Mouse (Mus musculus) megakaryocyte, embryonic 14.5 days (primary cell): ENCODE results near the gene Gramd4. TPM values are rescaled to one million over a fixed set of nuclear protein-coding genes. Genes with fewer than 3 reads are reported as not detected.

Source experiments
- H3K27me3 ChIP-seq: replicated peaks from 2 replicates; pipeline ENCODE3; 2012; ENCODE audit warnings: inconsistent platforms
- H3K36me3 ChIP-seq: replicated peaks from 2 replicates; pipeline ENCODE3; 2012; ENCODE audit warnings: low read length, inconsistent platforms, mixed read lengths
- H3K4me1 ChIP-seq: 2 replicates; pipeline ENCODE4 v1.6.1; 2012; ENCODE audit warnings: inconsistent platforms
- H3K4me3 ChIP-seq: replicated peaks from 2 replicates; pipeline ENCODE3; 2012; ENCODE audit warnings: moderate library complexity, mild to moderate bottlenecking, inconsistent platforms
- H3K9me3 ChIP-seq: 2 replicates; pipeline ENCODE4 v1.6.1; 2012; ENCODE audit warnings: inconsistent platforms
- FLI1 ChIP-seq: IDR thresholded peaks from 2 replicates; pipeline ENCODE4 v1.6.1; 2012; ENCODE audit warnings: low read length, inconsistent platforms, mixed read lengths
- GATA1 ChIP-seq: IDR thresholded peaks from 3 replicates; pipeline ENCODE4 v1.6.1; 2012; ENCODE audit warnings: mixed read lengths, low read length, inconsistent platforms, borderline replicate concordance
- polyA plus RNA-seq: library from polyadenylated mRNA; stranded (reverse); fragments of >175 nt; gene quantifications from 2 replicates; pipeline ENCODE4 v1.2.3, GENCODE M21; 2012; ENCODE audit warnings: low replicate concordance; ENCODE audit not compliant: insufficient read depth

The Gramd4 gene
- polyA plus RNA-seq, 1 experiment: 5.0 TPM

- Histone ChIP-seq H3K4me1 (peaks cover 36% of the 10 kb centered on the region), H3K9me3 (no peaks in the 10 kb centered on the region), H3K27me3 (peaks cover 2% of the 10 kb centered on the region), H3K36me3 (peaks cover 43% of the 10 kb centered on the region), H3K4me3 (no peak overlapping the region)
- no peak for TF ChIP-seq GATA1
- TF ChIP-seq FLI1: no peak
Observed at GRCm38 (mm10) chr15:86109245-86109644, 51.8 kb downstream of the Gramd4 start.

- H3K4me3 ChIP-seq: no peak overlapping the region
- peaks cover 2% of the 10 kb centered on the region for H3K27me3 ChIP-seq
- peaks cover 41% of the 10 kb centered on the region for H3K4me1 ChIP-seq
- peaks cover 38% of the 10 kb centered on the region for H3K36me3 ChIP-seq
- H3K9me3 ChIP-seq: no peaks in the 10 kb centered on the region
- no peak for TF ChIP-seq FLI1
- no peak for TF ChIP-seq GATA1
Observed at GRCm38 (mm10) chr15:86109650-86110211, 52.2 kb downstream of the Gramd4 start.

- H3K27me3 ChIP-seq: peaks cover 2% of the 10 kb centered on the region
- TF ChIP-seq FLI1: no peak
- TF ChIP-seq GATA1: no peak
- peaks cover 41% of the 10 kb centered on the region for H3K4me1 ChIP-seq
- H3K4me3 ChIP-seq: no peak overlapping the region
- peaks cover 34% of the 10 kb centered on the region for H3K36me3 ChIP-seq
- no peaks in the 10 kb centered on the region for H3K9me3 ChIP-seq
Observed at GRCm38 (mm10) chr15:86110361-86111103, 53.0 kb downstream of the Gramd4 start.

GRCm38 (mm10) chr15:86112707-86113341, 55.3 kb downstream of the Gramd4 start:
- Histone ChIP-seq H3K36me3 (peaks cover 23% of the 10 kb centered on the region), H3K9me3 (no peaks in the 10 kb centered on the region), H3K4me1 (peaks cover 48% of the 10 kb centered on the region), H3K4me3 (peak overlapping the region; percentile 76), H3K27me3 (peaks cover 9% of the 10 kb centered on the region)
- TF ChIP-seq FLI1 (no peak), GATA1 (no peak)

GRCm38 (mm10) chr15:86113342-86113710, 55.8 kb downstream of the Gramd4 start:
- no peaks in the 10 kb centered on the region for H3K9me3 ChIP-seq
- peaks cover 13% of the 10 kb centered on the region for H3K27me3 ChIP-seq
- H3K36me3 ChIP-seq: peaks cover 21% of the 10 kb centered on the region
- H3K4me3 ChIP-seq: peak overlapping the region; percentile 76
- H3K4me1 ChIP-seq: peaks cover 43% of the 10 kb centered on the region
- TF ChIP-seq FLI1: no peak
- TF ChIP-seq GATA1: no peak

- TF ChIP-seq FLI1: no peak
- TF ChIP-seq GATA1: no peak
Observed at GRCm38 (mm10) chr15:86116421-86116820, 58.9 kb downstream of the Gramd4 start.

GRCm38 (mm10) chr15:86117115-86118100, 59.9 kb downstream of the Gramd4 start:
- Histone ChIP-seq H3K36me3 (peaks cover 46% of the 10 kb centered on the region), H3K4me1 (peaks cover 55% of the 10 kb centered on the region), H3K4me3 (no peak overlapping the region), H3K27me3 (peaks cover 15% of the 10 kb centered on the region), H3K9me3 (no peaks in the 10 kb centered on the region)
- TF ChIP-seq FLI1 (no peak), GATA1 (no peak)

More at GRCm38 (mm10) chr15:86116421-86116820, 58.9 kb downstream of the Gramd4 start:
- Histone ChIP-seq H3K4me1 (peaks cover 54% of the 10 kb centered on the region), H3K9me3 (no peaks in the 10 kb centered on the region), H3K36me3 (peaks cover 36% of the 10 kb centered on the region), H3K27me3 (peaks cover 13% of the 10 kb centered on the region), H3K4me3 (no peak overlapping the region)

- Histone ChIP-seq H3K36me3 (peaks cover 61% of the 10 kb centered on the region), H3K4me1 (peaks cover 46% of the 10 kb centered on the region), H3K9me3 (no peaks in the 10 kb centered on the region), H3K4me3 (no peak overlapping the region), H3K27me3 (peaks cover 15% of the 10 kb centered on the region)
- TF ChIP-seq GATA1 (no peak), FLI1 (no peak)
Observed at GRCm38 (mm10) chr15:86119186-86119585, 61.7 kb downstream of the Gramd4 start.

GRCm38 (mm10) chr15:86122261-86122949, 64.9 kb downstream of the Gramd4 start:
- peaks cover 39% of the 10 kb centered on the region for H3K4me1 ChIP-seq
- peaks cover 6% of the 10 kb centered on the region for H3K27me3 ChIP-seq
- peaks cover 80% of the 10 kb centered on the region for H3K36me3 ChIP-seq
- no peaks in the 10 kb centered on the region for H3K9me3 ChIP-seq
- TF ChIP-seq GATA1 (no peak), FLI1 (no peak)
- no peak overlapping the region for H3K4me3 ChIP-seq
